Mouse (Mus musculus): Measurements from ENCODE around the gene Trim2. TPM values are rescaled to one million over a fixed set of nuclear protein-coding genes. Genes with fewer than 3 reads are reported as not detected.

The Trim2 gene
- 7.1 and 8.0 TPM in 2 replicates for polyA plus RNA-seq (2016; fragmentation: Nextera tagmentation; extraction: Ambion mirVana)

DNA sequence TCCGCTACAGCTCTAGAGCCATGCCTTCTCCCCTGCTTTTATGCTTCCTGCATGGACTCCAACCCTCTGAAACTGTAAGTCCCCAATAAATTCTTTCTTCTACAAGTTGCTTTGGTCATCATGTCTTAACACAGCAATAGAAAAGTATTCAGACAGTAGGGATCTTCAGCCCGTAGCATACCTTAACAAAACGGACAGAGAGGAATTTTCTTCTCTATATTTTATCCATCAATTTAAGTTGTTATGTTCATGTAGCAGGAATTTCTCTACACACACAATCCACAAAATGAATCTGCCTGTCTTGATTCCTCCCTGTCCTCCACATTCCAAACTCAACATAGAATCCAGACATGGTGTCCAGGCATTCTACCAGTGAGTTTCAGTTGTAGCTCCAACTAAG lies at the start of gene Trim2:
TSS of gene Trim2 (minus strand) at position 101 of the 400 bp plus-strand sequence.
- no peak within 1 kb of the TSS for H3K27ac ChIP-seq
- peaks cover 18% of the 10 kb centered on the region for H3K4me1 ChIP-seq
- H3K27me3 ChIP-seq (ENCODE audit: insufficient read depth, poor library complexity, severe bottlenecking): peaks cover 73% of the 10 kb centered on the region
- H3K4me3 ChIP-seq: no peak within 1 kb of the TSS
- DNase-seq (ENCODE audit: low spot score): no peak
- 88% methylated on average over 3 of the region's 3 CpGs for WGBS
- H3K9me3 ChIP-seq: no peaks in the 10 kb centered on the region
- no peaks in the 10 kb centered on the region for H3K36me3 ChIP-seq

DNA sequence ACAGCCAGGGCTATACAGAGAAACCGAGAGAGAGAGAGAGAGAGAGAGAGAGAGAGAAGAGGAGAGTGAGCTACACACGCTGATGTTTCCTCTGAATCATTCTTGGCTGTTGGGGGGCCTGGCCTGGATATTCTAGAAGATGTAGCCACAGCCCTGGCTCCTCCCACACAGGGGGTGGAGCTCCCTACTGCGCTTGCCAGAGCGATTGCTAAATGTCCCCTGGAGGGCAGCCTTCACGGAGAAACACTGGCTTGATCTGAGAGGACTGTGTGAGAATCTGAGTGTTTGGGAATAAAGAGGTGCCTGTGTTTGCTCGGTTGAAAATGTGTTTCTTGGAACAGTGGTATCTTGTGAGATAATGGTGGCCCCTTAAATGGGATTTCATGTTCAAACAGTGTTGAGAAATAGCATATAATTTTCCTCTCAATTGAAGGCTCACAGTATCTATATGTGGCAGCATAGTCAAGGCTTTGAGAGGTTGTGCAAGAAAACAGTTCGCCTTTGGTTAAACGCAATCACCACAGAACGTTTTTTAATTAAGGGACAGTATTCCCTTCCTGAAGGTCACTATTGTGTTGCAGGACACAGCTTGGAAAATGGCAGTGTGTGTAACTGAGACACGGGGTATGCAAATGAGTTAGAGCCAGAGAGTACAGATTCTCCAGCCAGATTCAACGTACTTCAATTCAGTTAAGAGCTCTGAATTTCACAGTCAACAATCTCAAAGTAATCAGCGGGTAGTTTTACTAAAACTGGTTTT lies 49.4 kb upstream of the Trim2 start:
- peaks cover 31% of the 10 kb centered on the region for H3K27me3 ChIP-seq (ENCODE audit: insufficient read depth, poor library complexity, severe bottlenecking)
- DNase-seq (ENCODE audit: low spot score): no peak
- 45% methylated on average over 12 of the region's 12 CpGs for WGBS
- no peaks in the 10 kb centered on the region for H3K9me3 ChIP-seq
- H3K27ac ChIP-seq: no peak overlapping the region
- H3K4me1 ChIP-seq: 0 out of 2 replicates have a peak, but pooled peaks cover 3% of the 10 kb centered on the region
- H3K36me3 ChIP-seq: no peaks in the 10 kb centered on the region
- no peak overlapping the region for H3K4me3 ChIP-seq

DNA sequence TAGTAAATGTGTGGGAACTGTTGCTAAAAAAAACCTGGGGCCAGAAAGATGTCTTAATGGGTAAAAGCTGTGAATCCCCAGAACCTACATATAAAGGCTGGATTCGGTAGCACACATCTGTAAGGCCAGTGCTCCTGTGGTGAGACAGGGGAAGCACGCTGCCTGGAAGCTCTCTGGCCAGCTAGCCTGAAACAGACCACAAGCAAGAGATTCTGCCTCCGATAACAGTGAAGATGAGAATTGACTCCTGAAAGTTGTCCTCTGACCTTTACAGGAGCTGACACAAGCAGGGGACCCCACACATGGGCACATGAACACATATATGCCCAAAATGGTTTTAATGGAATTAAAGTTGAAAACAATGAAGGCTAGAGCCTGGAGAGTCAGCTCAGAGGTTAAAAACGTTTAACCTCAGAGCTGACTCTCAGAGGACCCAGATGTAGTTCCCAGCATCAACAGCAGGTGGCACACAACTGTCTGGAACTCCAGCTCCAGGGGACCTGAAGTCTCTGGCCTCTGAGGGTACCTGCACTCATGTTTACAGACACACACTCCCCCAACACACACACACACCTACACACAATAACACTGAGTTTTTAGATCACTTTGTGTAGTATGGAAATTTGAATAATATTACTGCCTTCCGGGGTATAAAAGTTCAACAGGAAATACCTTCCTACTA lies 45.8 kb upstream of the Trim2 start:
- H3K27ac ChIP-seq: no peak overlapping the region
- DNase-seq (ENCODE audit: low spot score): peak; percentile 80
- peaks cover 5% of the 10 kb centered on the region; the same call in 1 of the 2 replicates for H3K4me1 ChIP-seq
- 39% methylated on average over 5 of the region's 5 CpGs for WGBS
- H3K36me3 ChIP-seq: no peaks in the 10 kb centered on the region
- peaks cover 57% of the 10 kb centered on the region for H3K27me3 ChIP-seq (ENCODE audit: insufficient read depth, poor library complexity, severe bottlenecking)
- H3K9me3 ChIP-seq: no peaks in the 10 kb centered on the region
- H3K4me3 ChIP-seq: no peak overlapping the region

DNA sequence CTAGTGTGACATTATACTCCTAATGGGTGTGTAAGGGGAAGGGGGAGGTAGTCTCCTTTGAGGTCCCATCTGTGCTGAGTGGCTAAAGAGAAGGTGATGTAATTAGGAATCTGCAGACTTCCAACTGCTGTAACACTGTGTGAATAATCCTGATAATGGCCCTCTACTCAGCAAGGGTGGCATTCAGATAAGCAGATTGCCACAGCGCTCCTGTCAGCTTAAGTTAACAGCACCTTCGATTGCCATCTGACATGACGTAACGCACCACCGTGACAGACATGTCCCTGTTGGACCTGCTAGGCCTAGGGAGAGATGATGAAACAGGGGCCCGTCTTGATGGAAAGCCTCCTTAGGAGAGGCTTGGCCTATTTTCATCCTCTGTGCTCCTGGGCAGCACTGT lies 43.6 kb upstream of the Trim2 start:
- no peak for DNase-seq (ENCODE audit: low spot score)
- Histone ChIP-seq H3K9me3 (no peaks in the 10 kb centered on the region), H3K36me3 (no peaks in the 10 kb centered on the region), H3K27me3 (ENCODE audit: insufficient read depth, poor library complexity, severe bottlenecking) (peaks cover 71% of the 10 kb centered on the region), H3K4me1 (peaks cover 8% of the 10 kb centered on the region; the same call in 1 of the 2 replicates), H3K4me3 (no peak overlapping the region), H3K27ac (no peak overlapping the region)
- 39% methylated on average over 6 of the region's 6 CpGs for WGBS

DNA sequence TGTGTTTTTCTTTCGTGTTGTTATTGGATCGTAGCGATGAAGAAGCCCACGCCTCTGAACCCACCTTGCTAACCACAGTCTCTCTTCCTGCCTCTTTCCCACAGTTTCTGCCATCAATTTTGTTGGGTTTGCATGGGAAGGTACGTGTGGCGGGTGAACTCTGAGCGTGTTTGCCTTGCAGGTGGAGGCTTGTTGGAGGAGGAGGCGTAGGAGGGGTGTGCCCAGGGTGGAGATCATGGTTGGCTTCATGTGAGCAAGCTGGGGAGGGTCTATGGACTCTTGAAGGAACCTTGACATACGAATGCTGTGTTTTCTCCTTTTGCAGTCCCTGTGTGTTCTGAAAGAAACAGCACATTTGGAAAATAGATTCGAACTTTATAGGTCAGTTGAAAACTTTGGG lies 43.1 kb upstream of the Trim2 start:
- no peak overlapping the region for H3K27ac ChIP-seq
- 87% methylated on average over 10 of the region's 10 CpGs for WGBS
- H3K4me1 ChIP-seq: peaks cover 10% of the 10 kb centered on the region; the same call in 1 of the 2 replicates
- H3K27me3 ChIP-seq (ENCODE audit: insufficient read depth, poor library complexity, severe bottlenecking): peaks cover 66% of the 10 kb centered on the region
- H3K4me3 ChIP-seq: no peak overlapping the region
- no peak for DNase-seq (ENCODE audit: low spot score)
- no peaks in the 10 kb centered on the region for H3K36me3 ChIP-seq
- H3K9me3 ChIP-seq: no peaks in the 10 kb centered on the region

DNA sequence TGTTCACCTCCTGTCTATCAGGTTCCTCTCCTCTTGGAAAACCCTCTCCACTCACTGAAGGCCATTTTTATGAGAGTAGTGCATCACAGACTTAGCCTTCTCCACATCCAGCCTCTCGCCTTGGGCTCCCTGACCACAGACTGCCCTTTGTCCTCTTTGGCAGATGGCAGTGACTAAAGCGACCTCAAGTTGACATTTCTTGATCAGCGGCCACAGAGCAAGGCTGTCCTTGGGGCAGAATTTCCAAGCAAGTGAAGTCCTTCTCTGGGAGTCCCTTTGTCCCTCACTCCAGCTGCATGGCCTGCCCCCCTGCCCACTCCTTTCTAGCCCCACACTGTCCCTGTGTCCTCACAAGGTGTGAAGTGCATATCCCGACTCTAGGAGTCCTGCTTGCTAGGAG lies 40.7 kb upstream of the Trim2 start:
- no peak overlapping the region for H3K27ac ChIP-seq
- peaks cover 10% of the 10 kb centered on the region; the same call in 1 of the 2 replicates for H3K4me1 ChIP-seq
- no peak overlapping the region for H3K4me3 ChIP-seq
- H3K27me3 ChIP-seq (ENCODE audit: insufficient read depth, poor library complexity, severe bottlenecking): peaks cover 72% of the 10 kb centered on the region
- 56% methylated on average over 4 of the region's 4 CpGs for WGBS
- no peaks in the 10 kb centered on the region for H3K9me3 ChIP-seq
- H3K36me3 ChIP-seq: no peaks in the 10 kb centered on the region
- no peak for DNase-seq (ENCODE audit: low spot score)

- no peaks in the 10 kb centered on the region for H3K9me3 ChIP-seq
- H3K4me3 ChIP-seq: no peak overlapping the region
- H3K27me3 ChIP-seq (ENCODE audit: insufficient read depth, poor library complexity, severe bottlenecking): peaks cover 74% of the 10 kb centered on the region
- peak; percentile 69 for DNase-seq (ENCODE audit: low spot score)
- WGBS: 22% methylated on average over 10 of the region's 10 CpGs
- peaks cover 10% of the 10 kb centered on the region; the same call in 1 of the 2 replicates for H3K4me1 ChIP-seq
- H3K36me3 ChIP-seq: no peaks in the 10 kb centered on the region
- H3K27ac ChIP-seq: no peak overlapping the region
Measured at GRCm38 (mm10) chr3:84346456-84347150, 39.9 kb upstream of the Trim2 start.

DNA sequence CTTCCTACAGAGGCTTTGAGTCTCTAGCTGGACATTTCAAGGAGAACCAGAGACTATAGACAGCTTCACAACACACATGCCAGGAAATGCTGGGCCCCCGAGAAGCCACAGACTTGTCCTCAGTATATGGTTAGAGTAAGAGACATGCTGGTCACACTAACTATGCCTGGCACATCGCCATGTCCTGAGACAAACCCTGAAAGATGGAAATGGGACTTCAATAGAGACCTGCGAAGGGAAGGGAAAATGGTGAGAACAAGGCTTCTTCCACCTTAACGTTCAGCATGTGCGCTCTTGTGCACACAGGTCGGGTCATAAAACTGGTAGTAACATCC lies 38.9 kb upstream of the Trim2 start:
- Histone ChIP-seq H3K4me1 (peaks cover 7% of the 10 kb centered on the region; the same call in 1 of the 2 replicates), H3K9me3 (no peaks in the 10 kb centered on the region), H3K36me3 (no peaks in the 10 kb centered on the region), H3K4me3 (peak overlapping the region; percentile 57), H3K27me3 (ENCODE audit: insufficient read depth, poor library complexity, severe bottlenecking) (peaks cover 71% of the 10 kb centered on the region), H3K27ac (no peak overlapping the region)
- DNase-seq (ENCODE audit: low spot score): no peak
- WGBS: 43% methylated on average over 6 of the region's 6 CpGs

DNA sequence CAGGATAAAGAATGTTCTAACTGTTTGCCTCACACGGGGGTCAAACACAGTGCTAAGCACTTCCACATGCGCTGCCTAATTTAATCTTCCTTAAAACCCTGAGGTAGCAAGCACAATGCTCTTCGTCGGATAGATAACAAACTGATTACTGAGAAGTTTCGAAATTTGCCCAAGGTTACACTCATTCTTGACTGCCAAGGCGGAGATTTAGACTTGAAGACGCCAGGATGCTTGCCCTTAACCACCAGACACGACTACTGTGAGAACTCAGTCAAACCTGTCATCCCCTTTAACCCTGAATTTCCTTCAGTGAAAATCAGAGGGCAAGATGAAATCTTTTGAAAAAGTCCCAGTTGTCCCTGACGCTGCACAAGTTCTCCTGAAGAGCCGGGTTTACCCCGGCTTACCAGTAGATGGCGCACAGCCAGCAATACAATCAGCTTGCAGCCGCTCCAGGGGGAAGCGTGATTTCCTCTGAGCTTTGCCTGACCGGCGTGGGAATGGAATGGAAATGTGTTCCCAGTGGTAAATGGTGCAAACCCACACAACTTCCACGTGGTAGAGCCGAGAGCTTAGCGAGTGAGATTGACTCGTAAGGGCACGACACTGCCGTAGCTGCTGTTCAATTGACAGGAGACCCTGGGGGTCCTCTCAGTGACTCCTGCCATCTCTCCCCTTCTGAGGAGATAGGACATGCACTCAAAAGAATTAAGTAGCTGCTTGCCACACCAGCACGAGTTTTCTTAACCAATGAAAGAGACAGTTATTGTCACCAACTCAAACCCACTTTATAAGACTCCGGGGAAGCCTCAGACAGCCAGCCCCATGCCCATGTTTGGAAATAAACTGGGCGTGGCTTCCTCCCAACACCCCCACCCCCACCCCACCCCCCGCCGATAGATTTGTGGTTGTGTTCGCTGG lies 38.3 kb upstream of the Trim2 start:
- no peaks in the 10 kb centered on the region for H3K36me3 ChIP-seq
- H3K27ac ChIP-seq: no peak overlapping the region
- WGBS: 7% methylated on average over 28 of the region's 28 CpGs
- H3K4me3 ChIP-seq: peak overlapping the region; percentile 57
- H3K4me1 ChIP-seq: peaks cover 7% of the 10 kb centered on the region; the same call in 1 of the 2 replicates
- peaks cover 68% of the 10 kb centered on the region for H3K27me3 ChIP-seq (ENCODE audit: insufficient read depth, poor library complexity, severe bottlenecking)
- no peaks in the 10 kb centered on the region for H3K9me3 ChIP-seq
- DNase-seq (ENCODE audit: low spot score): peak; percentile 92

DNA sequence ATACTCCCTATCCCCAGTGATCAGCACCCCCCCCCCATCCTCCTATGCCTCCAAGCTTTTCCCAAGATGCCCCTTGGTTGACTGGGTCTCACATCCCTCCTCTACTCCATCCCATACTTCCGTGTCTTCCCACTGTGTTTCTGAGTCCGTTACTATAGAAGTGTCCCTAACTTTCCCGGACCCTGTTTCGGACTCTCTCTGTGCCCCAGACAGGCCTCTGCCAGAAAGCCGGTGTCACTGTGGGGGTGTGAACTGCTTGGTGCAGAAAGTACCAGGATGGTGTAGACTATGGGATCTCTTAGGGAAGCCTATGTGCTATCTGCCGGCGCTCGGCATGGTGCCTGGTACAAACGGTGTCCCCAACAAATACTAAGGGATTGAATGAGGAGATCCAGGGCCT lies 36.4 kb upstream of the Trim2 start:
- peaks cover 7% of the 10 kb centered on the region; the same call in 1 of the 2 replicates for H3K4me1 ChIP-seq
- no peaks in the 10 kb centered on the region for H3K9me3 ChIP-seq
- DNase-seq (ENCODE audit: low spot score): no peak
- peaks cover 55% of the 10 kb centered on the region for H3K27me3 ChIP-seq (ENCODE audit: insufficient read depth, poor library complexity, severe bottlenecking)
- no peaks in the 10 kb centered on the region for H3K36me3 ChIP-seq
- no peak overlapping the region for H3K4me3 ChIP-seq
- no peak overlapping the region for H3K27ac ChIP-seq
- WGBS: 81% methylated on average over 9 of the region's 9 CpGs

DNA sequence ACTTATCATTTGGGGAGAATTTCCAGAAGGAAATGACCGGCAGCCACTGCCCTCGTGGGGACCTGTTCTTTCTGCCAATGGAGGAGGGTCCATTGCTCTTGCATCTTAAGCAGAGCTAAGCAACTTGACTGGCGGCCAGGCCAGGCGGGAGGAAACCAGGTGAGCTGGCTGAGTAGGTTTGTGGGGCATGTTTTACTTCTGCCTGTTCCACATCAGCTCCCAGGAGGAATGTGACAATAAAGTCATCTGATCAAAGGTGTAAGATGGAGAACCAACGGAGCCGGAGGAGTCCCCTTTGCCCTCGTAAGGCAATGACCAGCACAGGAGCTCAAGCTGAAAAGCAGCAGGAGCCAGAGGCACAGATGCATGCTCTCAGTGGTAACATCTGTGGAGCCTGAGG lies 35.1 kb upstream of the Trim2 start:
- Histone ChIP-seq H3K27me3 (ENCODE audit: insufficient read depth, poor library complexity, severe bottlenecking) (peaks cover 43% of the 10 kb centered on the region), H3K9me3 (no peaks in the 10 kb centered on the region), H3K27ac (no peak overlapping the region), H3K36me3 (no peaks in the 10 kb centered on the region), H3K4me3 (no peak overlapping the region), H3K4me1 (peaks cover 7% of the 10 kb centered on the region; the same call in 1 of the 2 replicates)
- DNase-seq (ENCODE audit: low spot score): no peak
- 70% methylated on average over 7 of the region's 7 CpGs for WGBS

- Histone ChIP-seq H3K36me3 (no peaks in the 10 kb centered on the region), H3K4me1 (peaks cover 10% of the 10 kb centered on the region; the same call in 1 of the 2 replicates), H3K27ac (no peak overlapping the region), H3K4me3 (peak overlapping the region; percentile 16; the same call in 1 of the 2 replicates), H3K27me3 (ENCODE audit: insufficient read depth, poor library complexity, severe bottlenecking) (peaks cover 52% of the 10 kb centered on the region), H3K9me3 (no peaks in the 10 kb centered on the region)
- no peak for DNase-seq (ENCODE audit: low spot score)
- 30% methylated on average over 11 of the region's 11 CpGs for WGBS
Measured at GRCm38 (mm10) chr3:84337585-84337984, 30.9 kb upstream of the Trim2 start.

All from heart, embryonic 10.5 days (tissue).